Mouse (Mus musculus) retina, embryonic 14.5 days (tissue): ENCODE measurements around the gene Madcam1.

ENCODE experiments used
- DNase-seq: peaks from one replicate; pipeline ENCODE4 v3.0.0-alpha.2; 2015; ENCODE audit warnings: low spot score

Gene Madcam1

DNA sequence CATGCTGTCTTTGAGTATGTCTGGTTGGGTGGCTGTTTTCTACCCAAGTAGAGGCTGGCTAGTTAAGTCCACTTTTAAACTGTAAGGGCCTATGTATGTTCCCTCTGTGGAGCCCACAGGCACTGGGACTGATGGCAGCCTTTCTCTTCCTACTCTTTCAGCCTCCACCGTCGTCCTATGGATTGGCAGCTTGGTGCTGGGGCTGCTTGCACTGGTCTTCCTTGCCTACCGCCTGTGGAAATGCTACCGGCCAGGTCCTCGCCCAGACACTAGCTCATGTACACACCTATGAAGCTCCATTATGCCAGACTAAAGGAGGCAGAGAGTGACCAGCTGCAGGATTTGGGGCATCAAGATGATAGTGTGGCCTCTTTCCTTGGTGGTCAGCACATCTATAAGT, 3.7 kb downstream of the Madcam1 start:
- DNase-seq, result no peak

DNA sequence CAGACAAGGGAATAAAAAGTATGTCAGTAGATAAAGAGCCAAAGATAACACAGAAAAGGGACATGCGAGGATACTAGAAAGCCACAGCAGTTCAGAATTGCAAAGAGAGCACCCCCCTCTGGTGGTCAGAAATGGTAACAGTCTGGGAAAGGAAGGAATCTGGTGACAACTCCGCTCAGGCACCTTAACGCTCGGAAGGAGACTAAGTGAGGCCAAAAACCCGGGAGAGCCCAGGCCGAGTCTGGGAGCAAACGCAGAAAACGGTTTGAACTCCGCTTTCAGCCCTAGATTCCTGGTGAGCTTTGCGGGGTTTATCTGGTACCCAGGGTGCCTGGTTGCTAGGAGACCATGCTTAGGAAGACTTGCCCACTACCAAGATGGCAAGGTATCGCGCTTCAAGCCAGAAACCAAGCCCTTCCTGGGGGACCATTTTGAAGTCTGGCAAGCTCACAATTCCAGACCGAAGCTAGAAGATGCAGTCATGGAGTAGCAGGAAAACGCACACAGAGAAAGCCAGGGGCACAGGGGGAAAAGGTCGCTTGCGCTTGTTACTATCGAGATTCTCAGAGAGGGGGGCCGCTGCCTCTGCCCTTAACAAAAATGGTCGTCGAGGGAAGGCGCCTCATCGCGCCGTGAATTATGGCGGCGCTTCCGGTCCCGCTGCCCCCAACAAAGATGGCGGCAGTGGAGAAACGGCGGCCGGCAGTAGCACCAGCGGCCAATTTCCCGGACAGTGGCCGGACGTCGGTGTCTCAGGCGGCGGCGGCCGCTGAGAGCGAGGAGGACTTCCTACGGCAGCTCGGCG, 4.6 kb downstream of the Madcam1 start, which contains the start of gene Tpgs1:
Gene Tpgs1, plus strand, starts transcription at position 599 of the 805 bp plus-strand sequence.
- peak; percentile 93 for DNase-seq

GRCm38 (mm10) chr10:79669576-79670057, 5.3 kb downstream of the Madcam1 start:
- DNase-seq, result peak; percentile 83

DNA sequence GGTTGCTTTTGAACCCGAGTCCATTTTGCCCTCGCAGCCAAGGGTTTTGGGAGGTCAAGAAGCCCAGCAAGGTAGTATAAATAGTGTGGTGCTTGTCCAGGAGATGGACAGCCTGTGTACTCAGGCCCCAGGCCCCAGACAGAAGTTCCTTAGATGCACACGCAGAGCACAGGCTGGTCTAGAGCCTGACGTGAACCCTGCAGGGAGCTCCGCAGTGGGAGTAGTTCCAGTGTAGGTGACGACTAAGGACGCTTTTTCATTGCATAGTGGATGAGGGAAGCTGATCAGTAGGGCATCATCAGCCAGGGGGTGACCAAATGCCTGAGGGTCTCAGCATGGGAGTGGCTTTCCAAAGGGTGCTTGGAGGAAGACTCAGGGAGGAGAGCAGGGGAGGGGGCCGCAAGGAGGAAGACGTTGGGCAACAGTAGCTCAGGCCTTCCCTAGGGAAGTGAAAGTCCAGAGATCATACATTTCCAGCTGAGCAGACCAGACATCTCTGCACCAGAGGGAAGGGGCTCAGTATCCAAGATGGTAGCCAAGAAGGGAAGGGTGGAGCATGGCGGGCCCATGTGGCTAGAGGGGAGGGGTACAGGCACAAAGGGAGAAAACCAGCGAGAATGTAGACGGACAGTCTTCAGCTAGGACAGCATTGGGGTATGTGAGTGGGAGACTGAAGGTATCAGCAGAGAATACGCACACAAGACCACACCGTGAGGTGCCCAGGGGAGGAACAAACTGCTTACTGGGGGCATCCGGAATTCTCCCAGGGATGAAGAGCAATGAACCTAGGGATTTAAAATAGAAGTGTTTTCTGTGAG, 5.9 kb downstream of the Madcam1 start:
- DNase-seq, result no peak

DNA sequence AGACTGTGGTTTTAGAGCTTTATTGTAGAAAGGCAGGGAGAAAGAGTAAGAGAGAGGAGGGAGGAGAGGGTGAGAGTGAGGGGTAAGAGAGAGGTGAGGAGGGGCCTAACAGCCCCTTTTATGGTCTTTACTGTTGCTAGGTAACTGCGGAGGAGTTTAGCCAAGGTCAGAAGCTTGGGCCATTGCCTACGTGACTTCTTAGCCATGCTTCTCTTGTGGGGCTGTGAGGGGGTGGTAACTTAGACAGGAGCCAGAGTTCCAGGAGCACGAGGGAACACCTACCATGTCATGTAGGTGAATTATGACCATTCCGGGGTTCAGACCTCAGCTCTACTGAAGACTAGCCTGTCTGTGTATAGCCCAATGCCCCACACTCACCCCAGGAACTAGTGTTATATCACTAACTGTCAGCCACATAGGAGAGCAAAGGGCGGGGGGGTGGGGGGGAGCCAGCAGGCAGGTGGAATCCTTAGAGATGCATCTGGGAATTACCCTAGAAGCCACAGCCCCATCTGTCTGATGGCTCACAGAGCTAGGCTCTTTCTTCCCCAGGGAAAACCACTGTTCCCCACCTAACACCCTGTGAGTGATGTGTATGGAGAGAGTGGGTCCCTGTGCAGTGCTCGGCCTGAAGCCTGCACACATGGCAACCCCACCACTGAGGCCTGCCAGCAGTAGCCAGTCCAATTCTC, 7.2 kb downstream of the Madcam1 start:
- DNase-seq, result no peak

DNA sequence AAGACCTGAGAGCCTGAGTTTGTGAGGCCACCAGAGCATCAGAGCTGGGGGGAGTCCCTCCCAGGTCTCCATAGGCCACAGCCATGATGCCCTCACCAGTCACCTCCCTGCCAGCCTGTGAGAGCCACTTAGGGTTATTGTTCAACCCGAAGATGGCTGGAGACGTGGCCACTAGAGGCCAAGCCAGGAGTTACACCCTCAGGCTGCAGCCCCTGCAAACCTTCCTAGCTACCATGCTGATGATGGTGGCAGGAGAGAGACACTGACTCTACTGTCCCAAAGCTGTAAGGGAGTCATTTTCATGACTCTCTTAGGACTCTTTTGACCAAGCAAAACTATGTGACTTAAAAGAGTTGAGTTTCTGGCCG, 7.7 kb downstream of the Madcam1 start:
- peak; percentile 32 for DNase-seq

GRCm38 (mm10) chr10:79673054-79673453, 8.7 kb downstream of the Madcam1 start:
- no peak for DNase-seq

DNA sequence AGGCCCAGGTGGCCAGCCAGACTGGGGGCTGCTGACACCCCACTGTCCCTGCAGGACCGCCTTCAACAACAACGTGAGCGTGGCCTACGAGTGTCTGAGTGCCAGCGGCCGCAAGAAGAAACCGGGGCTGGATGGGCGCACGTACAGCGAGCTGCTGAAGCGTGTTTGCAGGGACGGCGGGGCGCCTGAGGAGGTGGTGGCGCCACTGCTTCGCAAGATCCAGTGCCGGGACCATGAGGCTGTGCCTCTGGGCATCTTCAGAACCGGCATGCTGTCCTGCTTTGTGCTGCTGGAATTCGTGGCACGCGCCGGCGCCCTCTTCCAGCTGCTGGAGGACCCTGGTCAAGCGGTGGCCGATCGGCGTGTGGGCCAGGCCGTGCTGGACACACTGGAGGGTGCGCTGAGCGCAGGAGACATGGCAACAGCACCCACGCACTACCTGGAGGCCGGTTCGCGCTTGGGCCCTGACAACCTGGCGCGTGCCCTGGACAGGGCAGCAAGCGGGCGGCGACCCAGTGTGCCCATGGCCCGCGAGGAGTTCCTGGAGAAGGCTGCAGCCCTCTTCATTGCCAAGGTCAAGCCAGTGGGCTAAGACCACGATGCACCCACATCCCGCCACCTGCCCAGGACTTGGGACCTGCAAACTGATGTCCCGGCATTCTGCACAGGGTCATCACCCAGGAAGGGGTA, 11.1 kb downstream of the Madcam1 start:
- no peak for DNase-seq

- no peak for DNase-seq
Measured at GRCm38 (mm10) chr10:79680606-79681495, 16.5 kb downstream of the Madcam1 start.

DNA sequence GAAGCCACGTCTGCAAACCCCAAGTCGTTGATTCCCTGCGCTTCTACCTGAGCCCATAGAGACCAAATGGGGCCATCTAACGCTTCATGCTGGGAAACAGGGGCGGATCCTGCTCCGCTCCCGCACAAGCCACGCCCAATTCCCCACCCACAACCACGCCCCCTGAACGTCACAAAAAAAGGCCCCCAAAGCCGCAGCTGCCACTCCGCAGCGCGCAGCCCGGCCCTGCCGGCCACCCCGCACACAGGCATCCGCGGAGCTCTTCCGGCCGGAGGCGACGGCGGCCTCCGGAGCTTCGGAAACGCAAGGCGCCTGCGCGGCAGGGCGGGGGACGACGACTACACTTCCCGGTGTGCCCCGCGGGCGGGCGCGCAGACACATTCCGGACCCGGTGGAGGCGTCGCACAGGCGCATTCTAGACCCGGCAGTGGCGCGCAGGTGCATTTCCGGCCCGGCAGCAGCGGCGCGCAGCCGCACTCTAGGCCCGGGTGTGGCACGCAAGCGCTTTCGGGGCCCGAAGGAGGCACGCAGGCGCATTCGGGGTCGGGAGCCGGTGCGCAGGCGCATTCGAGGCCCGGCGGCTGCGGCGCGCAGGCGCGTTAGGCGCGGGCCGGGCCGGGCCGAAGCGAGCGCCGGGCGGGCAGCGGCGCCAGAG, 17.4 kb downstream of the Madcam1 start, which contains the start of gene Cdc34:
Gene Cdc34, plus strand, starts transcription at position 605 of the 655 bp plus-strand sequence.
- peak; percentile 98 for DNase-seq

DNA sequence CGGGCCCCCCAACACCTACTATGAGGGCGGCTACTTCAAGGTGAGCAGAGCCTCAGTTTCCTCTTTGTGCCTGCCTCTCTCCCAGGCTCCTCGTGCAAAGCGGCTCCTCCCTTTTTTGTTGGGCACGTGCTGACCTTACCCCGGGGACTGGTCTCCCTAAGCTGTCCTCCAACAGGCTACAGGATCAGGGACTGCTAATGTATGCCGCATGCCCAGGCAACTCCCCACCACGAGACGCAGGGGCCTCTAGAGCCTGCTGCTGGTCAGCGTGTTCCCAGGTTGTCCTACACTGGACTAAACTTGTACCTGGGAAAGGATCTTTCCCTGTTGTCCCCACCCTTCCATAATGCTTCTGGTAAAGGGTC, 18.2 kb downstream of the Madcam1 start:
- peak; percentile 41 for DNase-seq

DNA sequence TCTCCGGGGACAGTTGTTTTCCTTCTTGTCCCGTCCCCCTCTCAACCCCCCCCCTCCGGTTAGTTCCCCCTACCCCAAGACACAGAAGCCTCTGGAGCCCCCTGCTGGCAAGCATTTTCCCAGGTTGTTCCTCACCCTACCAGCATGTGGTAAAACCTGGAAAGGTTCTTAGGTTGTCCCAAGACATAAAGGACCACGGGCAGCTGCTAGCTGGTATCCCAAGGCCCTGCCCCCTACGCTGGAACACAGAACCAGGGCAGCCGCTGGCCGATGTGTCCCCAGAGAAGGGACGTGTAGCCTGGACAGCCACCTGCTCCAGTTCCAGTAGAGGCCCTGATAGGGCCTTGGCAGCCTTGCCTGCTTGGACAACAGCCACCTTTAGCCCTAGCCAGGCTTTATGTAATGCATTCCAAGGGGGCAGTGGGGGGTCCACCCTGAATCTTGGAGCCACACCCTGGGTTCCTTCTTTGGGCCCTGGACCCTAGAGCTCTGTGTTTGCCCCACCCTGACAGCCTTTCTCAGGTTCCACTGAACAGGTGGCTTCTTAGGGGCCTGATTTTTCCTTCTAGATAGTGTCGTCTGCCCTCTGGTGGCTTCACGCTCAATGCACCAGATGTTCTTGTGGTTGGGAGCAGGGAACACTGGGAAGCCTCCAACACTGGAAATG, 18.7 kb downstream of the Madcam1 start:
- peak; percentile 68 for DNase-seq

- no peak for DNase-seq
Measured at GRCm38 (mm10) chr10:79683726-79684640, 19.6 kb downstream of the Madcam1 start.

- no peak for DNase-seq
Measured at GRCm38 (mm10) chr10:79684770-79685600, 20.6 kb downstream of the Madcam1 start.

DNA sequence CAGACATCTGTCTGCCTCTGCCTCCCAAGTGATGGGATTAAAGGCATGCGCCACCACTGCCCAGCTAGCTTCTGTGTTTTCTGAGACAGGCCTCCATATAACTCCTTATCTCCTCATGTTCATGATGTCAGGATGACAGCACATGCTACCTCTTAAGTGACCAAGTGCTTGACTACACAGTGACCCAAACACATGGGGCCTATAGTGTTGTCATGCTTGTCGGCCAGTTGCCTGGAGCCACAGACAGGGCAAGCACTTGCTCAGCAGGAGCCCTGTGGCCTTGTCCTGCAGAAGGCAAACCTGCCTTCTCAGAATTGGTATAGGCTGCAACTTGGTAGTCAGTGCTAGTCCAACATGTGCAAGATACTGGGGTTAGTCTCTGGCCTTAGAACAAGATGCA, 21.9 kb downstream of the Madcam1 start:
- DNase-seq, result no peak

DNA sequence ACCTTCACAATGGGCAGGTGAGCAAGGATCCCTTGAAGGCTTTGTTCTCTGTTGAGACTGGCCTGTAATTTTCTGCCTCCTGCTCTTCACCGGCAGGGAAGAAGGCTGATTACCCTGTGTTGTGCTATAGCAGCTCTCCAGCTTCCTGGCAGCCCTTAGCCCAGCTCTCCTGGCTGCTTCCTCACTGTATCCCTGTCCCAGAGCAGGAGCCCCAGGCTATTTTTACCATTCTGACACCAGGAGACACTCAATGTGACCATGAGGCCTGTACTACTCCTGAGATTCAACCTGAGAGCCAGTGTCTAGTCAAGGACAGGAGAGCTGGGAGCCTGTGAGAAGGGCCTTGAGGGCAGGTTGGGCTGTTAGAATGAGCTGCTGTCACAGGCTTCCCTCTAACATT, 22.3 kb downstream of the Madcam1 start:
- DNase-seq, result no peak

- no peak for DNase-seq
Measured at GRCm38 (mm10) chr10:79687513-79687912, 23.2 kb downstream of the Madcam1 start.

DNA sequence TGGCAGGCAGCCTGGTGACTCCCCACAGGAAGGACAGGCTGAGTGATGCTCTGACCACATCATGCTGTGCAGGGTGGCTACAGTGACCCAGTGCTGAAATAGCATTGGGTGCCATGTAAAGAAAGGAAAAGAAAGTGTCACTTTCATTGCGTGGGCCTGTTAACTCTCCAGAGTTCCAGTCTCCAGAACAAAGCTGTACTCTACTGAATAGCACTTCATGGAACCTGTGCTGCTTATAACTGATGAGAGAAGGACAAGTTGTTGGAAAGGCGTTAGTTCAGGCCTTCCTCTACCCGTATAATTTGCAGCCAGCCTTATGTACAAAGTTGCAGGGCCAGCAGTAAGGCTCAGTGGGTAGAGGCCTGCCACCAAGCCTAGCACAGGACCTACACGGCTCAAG, 24.4 kb downstream of the Madcam1 start, which contains the start of gene Gzmm:
Gene Gzmm, plus strand, starts transcription at position 301 of the 400 bp plus-strand sequence.
- no peak for DNase-seq
